Mouse (Mus musculus) activated CD4-positive, CD25-positive, alpha-beta regulatory T cell, adult 4 months (primary cell): Measurements from ENCODE around the gene Tmem37. TPM values are rescaled to one million over a fixed set of nuclear protein-coding genes. Genes with fewer than 3 reads are reported as not detected.

ENCODE experiments used
- polyA plus RNA-seq, 2 experiments: library from polyadenylated mRNA; unstranded; fragments of 100-300 nt; shearing (Covaris generic); gene quantifications; one replicate each; pipeline ENCODE4 v1.2.1; 2017

The Tmem37 gene
- polyA plus RNA-seq, 2 experiments from 2014 or later, result 1.4 to 2.5 TPM

Other genes starting within 250 kb of the Tmem37 start
- 1 to 10 TPM; 5.5 to 6.5 TPM for gene Ptpn4, start 236.5 kb downstream of the Tmem37 start, polyA plus RNA-seq
- gene Tmem177, start 160.9 kb downstream of the Tmem37 start, polyA plus RNA-seq, result 1 to 10 TPM; 5.6 to 6.0 TPM
- gene Cfap221, start 76.8 kb downstream of the Tmem37 start, polyA plus RNA-seq, result not detected
- under 1 TPM in 1 of 2 experiments, not detected in 1; 0.23 TPM for gene Sctr, start 67.2 kb downstream of the Tmem37 start, polyA plus RNA-seq
- gene Dbi, start 47.0 kb upstream of the Tmem37 start, polyA plus RNA-seq, result 100 to 1,000 TPM; 210 to 248 TPM
- 10 to 100 TPM; 25.9 to 27.3 TPM for gene 3110009E18Rik, start 47.1 kb upstream of the Tmem37 start, polyA plus RNA-seq
- not detected for gene Steap3, start 198.6 kb upstream of the Tmem37 start, polyA plus RNA-seq